Mouse (Mus musculus) spleen, adult 2 months (tissue): ENCODE measurements around the gene Immp2l.

ENCODE experiments used
- CTCF ChIP-seq: fragments of 200-500 bp; IDR thresholded peaks from 2 replicates; pipeline ENCODE4 v1.5.1; 2011; ENCODE audit warnings: mild to moderate bottlenecking, inconsistent platforms; ENCODE audit not compliant: insufficient read depth, insufficient read length, insufficient replicate concordance; ENCODE audit errors: extremely low read depth
- POLR2A ChIP-seq: fragments of 200-500 bp; IDR thresholded peaks from 2 replicates; pipeline ENCODE4 v1.6.1; 2011; ENCODE audit warnings: low read depth, low read length, inconsistent platforms

- TF ChIP-seq CTCF (no peak), POLR2A (no peak)
Observed at GRCm38 (mm10) chr12:41621341-41621740, 597.5 kb downstream of the Immp2l start.
